Mouse (Mus musculus) cerebellum, adult 8-10 months (tissue): ENCODE measurements around the gene Nfkb1.

Experiments used
- DNase-seq: peaks from one replicate; pipeline ENCODE4 v3.0.0; 2022

Gene Nfkb1

GRCm38 (mm10) chr3:135628706-135629169 lies 62.6 kb downstream of the Nfkb1 start:
- no peak for DNase-seq

GRCm38 (mm10) chr3:135628000-135628705 lies 63.2 kb downstream of the Nfkb1 start:
- no peak for DNase-seq

- no peak for DNase-seq
These were observed 66.1 kb downstream of the Nfkb1 start for GRCm38 (mm10) chr3:135625290-135625689.

GRCm38 (mm10) chr3:135616730-135617129 lies 74.6 kb downstream of the Nfkb1 start:
- no peak for DNase-seq

GRCm38 (mm10) chr3:135614376-135614775 lies 77.0 kb downstream of the Nfkb1 start:
- DNase-seq = no peak

GRCm38 (mm10) chr3:135610221-135610620 lies 81.1 kb downstream of the Nfkb1 start:
- no peak for DNase-seq

- DNase-seq = no peak
These were observed 83.5 kb downstream of the Nfkb1 start for GRCm38 (mm10) chr3:135607660-135608473.

GRCm38 (mm10) chr3:135607021-135607420 lies 84.3 kb downstream of the Nfkb1 start:
- no peak for DNase-seq

GRCm38 (mm10) chr3:135606592-135606991 lies 84.8 kb downstream of the Nfkb1 start:
- DNase-seq = no peak

- no peak for DNase-seq
These were observed 85.9 kb downstream of the Nfkb1 start for GRCm38 (mm10) chr3:135605474-135605873.

- DNase-seq = no peak
These were observed 86.5 kb downstream of the Nfkb1 start for GRCm38 (mm10) chr3:135604626-135605417.

GRCm38 (mm10) chr3:135602731-135603130 lies 88.6 kb downstream of the Nfkb1 start:
- DNase-seq = no peak

GRCm38 (mm10) chr3:135598355-135598754 lies 93.0 kb downstream of the Nfkb1 start:
- DNase-seq = no peak

- no peak for DNase-seq
These were observed 94.3 kb downstream of the Nfkb1 start for GRCm38 (mm10) chr3:135597014-135597413.

GRCm38 (mm10) chr3:135594238-135594917 lies 97.0 kb downstream of the Nfkb1 start:
- no peak for DNase-seq

GRCm38 (mm10) chr3:135592011-135592410 lies 99.3 kb downstream of the Nfkb1 start:
- DNase-seq = no peak

GRCm38 (mm10) chr3:135591376-135591775 lies 100.0 kb downstream of the Nfkb1 start:
- DNase-seq = no peak

GRCm38 (mm10) chr3:135590471-135590870 lies 100.9 kb downstream of the Nfkb1 start:
- no peak for DNase-seq

GRCm38 (mm10) chr3:135586471-135586880 lies 104.9 kb downstream of the Nfkb1 start:
- DNase-seq = no peak

GRCm38 (mm10) chr3:135586060-135586459 lies 105.3 kb downstream of the Nfkb1 start:
- no peak for DNase-seq

- DNase-seq = no peak
These were observed 105.9 kb downstream of the Nfkb1 start for GRCm38 (mm10) chr3:135585482-135585881.

GRCm38 (mm10) chr3:135582246-135582645 lies 109.1 kb downstream of the Nfkb1 start:
- DNase-seq = no peak
